Mouse (Mus musculus) thymus, adult 18-20 months (tissue): Measurements from ENCODE around the gene AC134908.4.
A peak's percentile ranks its signal among the peaks of the same experiment; 100 is the strongest.
"Not testable (repeated sequence)": the region's sequence is repeated elsewhere in the genome, so short reads cannot be mapped to it uniquely, and the experiment has no call there.

Experiments used
- DNase-seq, 2 experiments: peaks; one replicate each; pipeline ENCODE4 v3.0.0; 2022; ENCODE audit warnings: mixed read lengths in 2 of 2

The AC134908.4 gene

DNA sequence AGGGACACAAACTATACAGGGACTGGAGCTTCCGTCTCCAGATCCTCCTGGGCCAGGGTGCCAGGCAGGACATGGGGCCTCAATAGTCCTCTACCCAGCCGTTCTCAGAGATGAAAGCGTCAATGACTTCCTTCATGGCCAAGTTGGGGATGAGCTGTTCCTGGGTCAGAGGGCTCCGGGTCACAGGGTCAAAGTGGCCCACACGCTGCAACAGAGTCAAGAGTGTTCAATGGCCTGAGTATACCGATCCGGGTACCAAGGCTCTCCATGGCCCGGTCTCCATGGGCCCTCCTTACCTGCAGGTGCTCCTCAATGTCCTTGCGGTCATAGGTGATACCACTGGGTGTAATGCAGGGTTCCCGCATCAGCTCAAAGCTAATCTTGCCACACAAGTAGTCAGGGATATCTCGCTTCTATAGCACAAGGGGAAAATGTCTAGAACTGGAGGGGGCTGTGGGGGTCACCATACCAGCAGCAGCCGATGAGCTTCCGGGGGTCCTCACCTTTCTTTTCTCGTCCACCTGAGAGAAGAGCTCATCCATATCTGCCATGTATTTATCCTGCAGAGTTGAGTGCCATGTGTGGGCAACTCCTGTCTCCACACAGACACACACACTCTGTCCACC, 35.5 kb upstream of the AC134908.4 start:
- DNase-seq, result no peak

DNA sequence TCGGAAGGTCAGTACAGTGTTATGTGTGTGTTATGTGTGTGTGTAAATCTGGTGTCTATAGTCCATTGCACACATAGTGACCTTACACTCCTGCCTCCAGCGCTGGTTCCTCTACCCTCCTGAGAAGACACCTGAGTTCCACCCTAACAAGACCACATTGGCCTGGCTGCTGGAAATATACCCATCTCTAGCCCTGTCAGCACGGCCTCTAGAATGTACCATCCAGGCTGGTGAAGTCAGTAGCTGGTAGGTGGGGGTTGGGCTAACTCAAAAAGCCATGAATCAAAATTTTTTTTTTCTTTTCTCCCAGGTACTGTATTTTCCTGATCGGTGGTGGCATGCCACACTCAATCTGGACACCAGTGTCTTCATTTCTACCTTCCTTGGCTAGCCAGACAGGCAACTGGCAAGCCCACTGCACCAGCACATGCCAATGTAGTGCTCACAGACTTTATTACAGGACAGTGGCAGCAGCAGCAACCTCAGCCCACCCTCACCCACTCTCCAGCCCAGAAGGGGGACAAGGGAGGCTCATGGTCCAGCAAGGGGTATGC, 34.8 kb upstream of the AC134908.4 start:
- DNase-seq, result peak in 1 of 2 experiments; percentile 9

DNA sequence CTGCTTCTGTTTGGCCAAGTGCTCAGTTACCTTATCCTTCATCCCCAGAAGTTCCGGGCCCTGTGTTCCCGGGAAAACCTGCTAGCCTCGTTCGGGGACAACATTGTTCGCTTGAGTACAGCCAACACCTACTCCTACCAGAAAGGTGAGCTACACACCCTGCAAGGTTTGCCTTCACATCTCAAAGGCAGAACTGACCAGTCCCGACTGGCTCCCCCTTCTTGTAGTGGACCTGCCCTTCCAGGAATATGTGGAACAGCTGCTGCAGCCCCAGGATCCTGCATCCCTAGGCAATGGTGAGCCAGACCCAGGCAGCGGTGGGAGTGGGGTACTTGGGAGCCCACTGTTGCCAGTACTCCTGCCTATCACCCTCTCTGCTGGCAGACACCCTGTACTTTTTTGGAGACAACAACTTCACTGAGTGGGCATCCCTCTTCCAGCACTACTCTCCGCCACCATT, 34.1 kb upstream of the AC134908.4 start:
- peak in 1 of 2 experiments; percentile 22 for DNase-seq

DNA sequence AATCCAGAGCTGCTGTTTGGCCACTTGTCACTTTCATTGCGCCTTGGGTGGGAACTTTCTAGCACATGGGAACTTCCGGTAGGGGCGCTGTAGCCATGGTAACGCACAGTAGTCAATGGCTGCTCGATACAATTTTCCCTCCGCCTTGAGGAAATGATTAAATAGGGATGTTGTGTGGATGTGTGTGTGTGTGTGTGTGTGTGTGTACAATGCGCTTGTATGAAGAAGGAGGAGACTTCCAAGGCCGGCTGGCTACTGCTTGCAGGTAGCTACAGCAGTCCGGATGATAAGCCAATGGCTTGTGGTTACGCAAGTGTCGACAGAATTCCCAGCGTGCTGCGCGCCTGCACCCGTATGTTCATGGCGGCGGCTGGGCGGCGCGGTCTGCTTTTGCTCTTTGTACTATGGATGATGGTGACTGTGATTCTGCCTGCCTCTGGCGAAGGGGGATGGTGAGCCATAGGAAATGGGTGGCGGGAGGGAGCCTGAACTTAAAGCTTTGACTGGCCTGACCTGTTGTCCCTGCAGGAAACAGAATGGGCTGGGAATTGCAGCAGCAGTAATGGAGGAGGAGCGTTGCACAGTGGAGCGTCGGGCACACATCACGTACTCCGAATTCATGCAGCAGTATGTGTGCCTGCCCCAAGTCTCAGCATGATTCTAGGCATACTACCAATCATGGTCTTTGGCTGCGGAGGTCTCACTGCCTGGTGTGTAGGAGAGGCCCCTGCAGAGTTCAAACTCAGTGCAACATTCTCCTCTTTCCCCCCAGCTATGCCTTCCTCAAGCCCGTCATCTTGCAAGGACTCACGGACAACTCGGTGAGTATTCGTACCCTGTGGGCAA, 33.5 kb upstream of the AC134908.4 start, which contains the start of gene Jmjd8:
Jmjd8 (plus strand) TSS at position 156 of the 846 bp plus-strand sequence.
- DNase-seq, result peak; percentile 52 to 70

DNA sequence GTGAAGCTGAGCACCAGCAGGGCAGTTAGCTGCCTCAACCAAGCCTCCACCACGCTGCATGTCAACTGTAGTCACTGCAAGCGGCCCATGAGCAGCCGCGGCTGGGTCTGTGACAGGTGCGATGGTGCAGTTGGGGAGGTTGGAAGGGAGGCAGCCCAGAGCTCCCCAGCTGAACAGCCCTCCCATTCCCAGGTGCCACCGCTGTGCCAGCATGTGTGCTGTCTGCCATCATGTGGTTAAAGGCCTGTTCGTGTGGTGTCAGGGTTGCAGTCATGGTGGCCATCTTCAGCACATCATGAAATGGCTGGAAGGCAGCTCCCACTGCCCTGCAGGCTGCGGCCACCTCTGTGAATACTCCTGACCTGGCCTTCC, 32.8 kb upstream of the AC134908.4 start:
- DNase-seq, result no peak

DNA sequence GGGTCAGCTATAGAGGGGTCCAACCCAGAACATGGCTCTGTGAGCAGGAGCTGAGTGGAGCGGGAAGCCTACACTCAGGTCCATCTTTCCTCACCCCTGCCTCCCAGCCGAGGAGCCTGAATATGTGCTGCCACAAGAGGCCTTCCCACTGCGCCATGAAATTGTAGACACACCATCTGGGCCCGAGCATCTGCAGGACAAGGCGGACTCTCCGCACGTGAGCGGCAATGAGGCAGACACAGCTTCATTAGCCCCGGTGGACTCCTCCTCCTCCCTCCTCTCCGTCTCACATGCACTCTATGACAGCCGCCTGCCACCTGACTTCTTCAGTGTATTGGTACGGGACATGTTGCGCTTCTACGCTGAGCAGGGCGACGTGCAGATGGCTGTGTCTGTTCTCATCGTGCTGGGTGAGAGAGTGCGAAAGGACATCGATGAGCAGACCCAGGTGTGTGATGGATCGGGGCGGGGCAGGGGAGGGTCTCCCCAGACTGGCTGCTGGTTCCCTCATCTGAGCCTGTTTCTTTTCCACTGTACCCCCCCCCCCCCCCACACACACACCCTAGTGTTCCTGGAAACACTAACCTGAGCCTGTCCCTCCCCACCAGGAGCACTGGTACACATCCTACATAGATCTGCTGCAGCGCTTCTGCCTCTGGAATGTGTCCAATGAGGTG, 32.2 kb upstream of the AC134908.4 start:
- peak in 1 of 2 experiments; percentile 12 for DNase-seq

DNA sequence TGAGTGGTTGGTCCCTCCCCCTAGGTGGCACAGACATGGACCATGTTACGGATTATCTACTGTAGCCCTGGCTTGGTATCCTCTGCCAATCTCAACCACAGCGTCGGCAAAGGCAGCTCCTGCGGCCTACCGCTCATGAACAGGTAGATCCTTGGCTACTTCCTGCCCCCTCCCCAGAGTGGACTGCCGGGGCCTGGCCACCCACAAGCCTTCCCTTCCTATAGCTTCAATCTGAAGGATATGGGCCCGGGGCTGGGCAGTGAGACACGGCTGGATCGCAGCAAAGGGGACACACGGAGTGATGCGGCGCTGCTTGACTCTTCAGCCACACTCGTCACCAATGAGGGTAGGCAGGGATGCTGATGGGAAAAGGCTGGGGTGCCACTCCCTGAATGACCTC, 31.6 kb upstream of the AC134908.4 start:
- no peak for DNase-seq

DNA sequence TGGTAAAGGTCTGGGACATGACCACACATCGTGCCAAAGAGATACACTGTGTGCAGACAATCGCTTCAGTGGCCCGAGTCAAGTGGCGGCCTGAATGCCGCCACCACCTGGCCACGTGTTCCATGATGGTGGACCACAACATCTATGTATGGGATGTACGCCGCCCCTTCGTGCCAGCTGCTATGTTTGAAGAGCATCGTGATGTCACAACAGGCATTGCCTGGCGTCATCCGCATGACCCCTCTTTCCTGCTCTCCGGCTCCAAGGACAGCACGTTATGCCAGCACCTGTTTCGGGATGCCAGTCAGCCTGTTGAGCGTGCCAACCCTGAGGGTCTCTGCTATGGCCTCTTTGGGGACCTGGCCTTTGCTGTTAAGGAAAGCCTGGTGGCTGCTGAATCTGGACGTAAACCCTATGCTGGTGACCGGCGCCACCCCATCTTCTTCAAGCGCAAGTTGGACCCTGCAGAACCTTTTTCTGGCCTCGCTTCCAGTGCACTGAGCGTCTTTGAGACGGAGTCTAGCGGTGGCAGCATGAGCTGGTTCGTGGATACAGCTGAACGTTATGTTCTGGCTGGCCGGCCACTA, 30.6 kb upstream of the AC134908.4 start:
- DNase-seq, result peak in 1 of 2 experiments; percentile 4

DNA sequence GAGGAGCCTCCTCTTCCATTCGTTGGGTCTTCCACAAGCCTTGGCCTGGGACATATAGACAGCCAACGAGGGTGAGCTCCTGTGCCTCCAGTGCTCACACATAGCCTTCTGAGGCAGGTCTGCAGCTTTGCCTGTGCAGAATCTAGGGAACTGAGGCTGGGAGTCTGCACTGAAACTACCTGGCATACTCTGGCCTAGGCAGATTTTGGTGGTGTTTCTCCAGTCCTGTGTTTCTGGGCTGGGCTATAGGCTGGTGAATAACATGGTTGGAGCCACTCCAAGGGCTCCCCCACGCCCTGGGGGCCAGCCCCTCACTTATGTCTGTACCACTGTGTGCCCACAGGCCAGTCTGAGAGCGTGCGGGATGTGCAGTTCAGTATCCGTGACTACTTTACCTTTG, 29.9 kb upstream of the AC134908.4 start:
- no peak for DNase-seq

DNA sequence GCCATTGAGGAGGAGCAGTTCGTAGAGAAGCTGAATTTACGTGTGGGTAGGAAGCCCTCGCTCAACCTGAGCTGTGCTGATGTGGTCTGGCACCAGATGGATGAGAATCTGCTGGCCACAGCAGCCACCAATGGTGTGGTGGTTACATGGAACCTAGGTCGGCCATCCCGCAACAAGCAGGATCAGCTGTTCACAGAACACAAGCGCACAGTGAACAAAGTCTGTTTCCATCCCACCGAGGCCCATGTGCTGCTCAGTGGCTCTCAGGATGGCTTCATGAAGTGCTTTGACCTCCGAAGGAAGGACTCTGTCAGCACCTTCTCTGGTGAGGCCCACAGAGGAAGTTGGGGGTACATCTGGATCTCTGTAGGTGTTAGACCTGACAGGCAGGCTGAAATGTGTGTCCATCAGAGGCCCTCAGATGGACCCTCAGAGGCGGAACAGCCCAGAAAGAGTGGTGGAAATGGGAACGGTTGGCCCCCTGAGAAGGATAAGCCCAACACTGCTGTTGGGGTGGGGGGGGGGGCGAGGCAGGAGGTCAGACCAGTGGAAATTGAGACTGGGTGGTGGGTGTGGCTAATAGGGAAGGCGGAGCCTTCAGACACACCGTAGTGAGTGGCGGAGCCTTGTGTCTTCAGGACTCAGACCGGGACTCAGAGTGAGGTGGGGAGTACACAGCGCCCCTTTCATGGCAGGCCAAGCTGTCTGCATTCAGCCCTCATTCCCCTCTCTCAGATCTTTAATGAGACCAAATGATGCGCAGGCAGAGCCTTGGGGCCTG, 29.1 kb upstream of the AC134908.4 start:
- DNase-seq, result peak in 1 of 2 experiments; percentile 5

DNA sequence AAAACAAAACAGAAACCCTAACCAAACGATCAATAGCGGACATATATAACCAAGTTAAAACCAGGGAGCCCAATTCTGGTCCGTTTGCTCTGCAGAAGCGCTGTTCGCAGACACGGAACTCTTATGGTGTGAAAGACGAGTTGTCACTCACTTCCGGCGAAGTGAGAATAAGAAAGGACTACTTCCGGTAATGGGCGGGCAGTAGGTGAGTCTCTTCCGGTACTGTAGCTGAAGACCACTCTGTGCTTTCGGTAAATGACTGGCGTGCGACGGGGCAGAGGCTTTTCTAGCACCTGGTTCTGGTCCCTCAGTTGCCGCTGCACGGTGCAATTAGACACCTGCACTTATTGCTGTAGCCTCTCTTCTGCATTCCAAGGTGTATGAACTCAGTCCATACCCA, 28.0 kb upstream of the AC134908.4 start, which contains the start of gene Wdr24:
Wdr24 (plus strand) TSS at position 176 of the 400 bp plus-strand sequence.
- peak in 1 of 2 experiments; percentile 69 for DNase-seq

DNA sequence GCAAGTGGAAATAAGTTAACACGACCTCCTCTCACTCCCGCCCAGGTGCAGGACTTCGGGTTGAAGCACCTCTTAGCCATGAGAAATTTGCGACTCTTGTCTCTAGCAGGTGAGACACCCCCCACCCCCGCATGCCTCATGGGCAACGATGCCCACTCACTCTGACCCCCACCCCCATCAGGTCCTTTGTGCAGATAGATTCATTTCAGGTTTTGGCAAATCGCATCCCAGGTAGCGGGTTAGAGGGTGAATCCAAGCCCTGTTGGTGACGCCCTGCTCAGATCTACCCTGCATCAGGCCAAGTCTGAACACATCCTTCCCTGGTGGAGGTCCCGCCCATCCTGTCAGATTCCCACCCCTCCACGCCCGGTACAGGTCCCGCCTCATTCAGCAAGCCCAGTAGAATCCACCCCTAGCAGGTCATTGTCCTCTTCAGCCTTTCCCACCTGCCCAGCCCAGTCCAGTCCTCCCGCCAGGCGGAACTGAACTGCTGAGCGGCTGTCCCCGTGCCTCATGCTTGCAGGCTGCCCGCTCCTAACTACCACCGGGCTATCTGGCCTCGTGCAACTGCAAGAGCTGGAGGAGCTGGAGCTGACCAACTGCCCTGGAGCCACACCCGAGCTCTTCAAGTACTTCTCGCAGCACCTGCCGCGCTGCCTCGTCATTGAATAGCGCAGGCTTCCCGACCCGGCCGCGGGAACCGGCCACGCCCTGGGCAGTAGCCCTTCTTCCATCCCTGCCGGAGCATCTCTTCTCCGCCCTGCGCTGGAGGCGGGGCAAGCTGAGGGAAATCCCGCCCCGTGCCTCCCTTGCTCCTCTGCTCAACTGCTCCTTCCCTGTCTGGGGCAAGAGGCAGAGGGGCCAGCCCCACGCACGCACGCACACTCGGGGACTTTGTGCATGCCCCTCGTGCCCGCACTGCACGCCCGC, 23.7 kb upstream of the AC134908.4 start:
- DNase-seq, result no peak

DNA sequence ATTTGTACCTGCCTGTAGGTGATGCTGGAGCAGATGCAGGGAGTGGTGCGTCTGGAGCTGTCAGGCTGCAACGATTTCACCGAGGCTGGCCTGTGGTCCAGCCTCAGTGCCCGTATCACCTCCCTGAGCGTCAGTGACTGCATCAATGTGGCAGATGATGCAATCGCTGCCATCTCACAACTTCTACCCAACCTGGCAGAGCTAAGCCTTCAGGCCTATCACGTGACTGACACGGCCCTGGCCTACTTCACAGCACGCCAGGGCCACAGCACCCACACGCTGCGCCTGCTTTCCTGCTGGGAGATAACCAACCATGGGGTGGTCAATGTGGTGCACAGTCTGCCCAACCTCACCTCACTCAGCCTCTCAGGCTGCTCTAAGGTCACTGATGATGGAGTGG, 22.2 kb upstream of the AC134908.4 start:
- no peak for DNase-seq

DNA sequence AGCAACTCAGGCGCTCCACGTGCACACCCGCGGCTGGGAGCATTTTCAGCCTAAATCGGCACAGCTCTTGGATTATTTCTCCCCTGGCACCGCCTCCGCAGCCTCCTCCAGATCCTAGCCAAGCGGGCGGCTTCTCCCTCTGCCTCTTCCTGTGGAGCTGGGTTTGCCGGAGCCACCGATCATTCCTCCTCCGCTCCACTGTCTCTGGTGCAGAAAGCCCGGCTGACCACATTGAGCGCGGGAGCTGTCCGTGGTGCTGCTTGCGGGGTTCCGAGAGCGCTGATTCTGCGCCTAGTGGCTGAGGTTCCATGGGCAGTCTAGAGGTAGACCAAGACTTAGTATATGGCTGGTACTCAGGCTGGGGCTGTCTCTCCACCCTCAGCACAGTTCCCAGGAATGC, 18.0 kb upstream of the AC134908.4 start:
- no peak for DNase-seq

DNA sequence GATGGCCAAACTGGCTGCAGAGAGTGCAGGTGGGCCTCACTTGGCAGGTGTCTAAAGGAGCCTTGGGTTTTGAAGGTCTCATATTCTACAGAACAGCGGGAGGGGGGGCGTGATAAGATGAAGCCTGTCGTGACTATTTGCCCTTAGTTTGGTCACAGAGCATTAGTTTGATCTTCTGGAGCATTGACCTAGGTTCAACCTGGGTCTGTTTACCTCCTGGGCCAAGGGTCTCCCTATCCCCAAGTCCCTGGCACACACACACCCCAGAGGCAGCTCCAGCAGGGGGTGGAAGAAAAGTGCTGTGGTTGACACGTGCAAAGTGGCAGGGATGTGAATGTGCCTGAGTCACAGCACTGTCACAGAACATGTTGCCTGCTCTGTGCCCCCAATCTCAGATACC, 15.4 kb upstream of the AC134908.4 start:
- no peak for DNase-seq

DNA sequence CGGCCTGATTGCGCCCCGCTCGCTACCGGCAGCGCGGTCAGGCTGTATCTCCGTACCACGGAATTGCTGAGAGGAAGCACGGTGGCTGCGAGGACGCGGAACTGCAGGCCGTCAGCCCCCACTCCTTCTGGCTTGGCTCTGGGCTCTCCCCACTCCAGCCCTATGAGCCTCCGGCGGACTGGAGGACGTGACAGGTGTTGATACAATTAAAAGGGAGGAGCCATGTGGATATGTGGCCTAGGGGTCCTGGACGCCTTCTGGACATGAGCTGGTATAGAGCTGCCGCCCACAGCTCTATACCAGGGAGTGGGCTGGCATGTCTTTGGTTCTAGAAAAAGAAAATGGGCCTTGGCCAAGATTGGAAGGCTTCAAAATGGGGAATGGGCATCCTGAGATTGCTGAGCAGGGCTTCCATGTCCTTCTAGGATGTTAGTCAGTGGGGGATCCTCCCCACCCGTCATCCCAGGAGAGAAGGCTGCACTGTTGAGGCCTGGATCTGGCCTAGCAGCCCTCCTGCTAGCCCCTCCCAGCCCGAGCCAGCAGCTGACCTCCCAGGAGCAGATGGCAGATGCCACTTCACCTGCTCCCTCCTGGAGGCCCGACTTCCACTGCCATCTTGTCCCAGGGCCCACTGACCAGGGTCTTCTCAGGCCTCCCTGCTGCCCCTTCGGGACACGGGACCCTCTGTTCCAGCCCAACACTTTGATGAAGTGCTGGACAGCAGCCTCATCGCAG, 14.3 kb upstream of the AC134908.4 start:
- DNase-seq, result no peak

DNA sequence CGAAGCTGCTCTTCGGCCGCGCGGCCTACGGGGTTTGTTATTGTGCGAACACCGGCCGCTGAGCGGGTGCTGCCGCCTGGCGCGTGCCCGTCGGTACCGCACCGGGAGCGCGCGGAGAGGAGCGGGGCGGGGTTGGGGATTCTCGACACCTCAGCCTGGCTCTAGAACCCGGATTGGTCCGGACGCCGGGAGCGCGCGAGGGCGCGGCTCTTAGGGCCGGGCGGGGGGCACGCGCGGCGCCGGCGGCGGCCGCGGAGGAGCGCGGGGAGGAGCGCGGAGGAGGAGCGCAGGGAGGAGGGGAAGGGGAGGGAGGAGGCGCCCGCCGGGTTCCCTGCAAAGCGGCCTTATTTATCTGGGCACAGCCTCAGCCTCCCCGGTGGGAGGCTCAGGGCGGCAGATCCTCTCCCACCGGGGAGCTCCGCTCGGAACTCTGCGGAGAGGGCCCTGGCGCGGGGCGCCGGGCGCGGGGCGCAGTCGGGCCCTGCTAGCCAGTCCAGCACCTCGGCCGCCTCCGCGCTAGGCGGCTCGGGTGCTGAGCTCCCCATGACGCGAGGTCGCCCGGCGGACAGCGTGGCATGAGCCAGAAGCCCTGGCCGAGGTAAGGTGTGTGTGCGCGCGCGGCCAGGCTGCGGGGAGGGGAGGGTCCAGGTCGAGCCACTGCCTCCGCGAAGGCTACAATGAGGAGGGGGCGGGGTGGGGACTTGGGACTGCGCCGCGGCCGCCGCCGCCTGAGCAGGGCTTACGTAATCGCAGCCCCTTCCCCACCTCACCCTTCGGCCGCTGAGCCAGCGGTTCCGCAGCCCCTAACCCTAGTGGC, 13.5 kb upstream of the AC134908.4 start, which contains the start of gene Fbxl16:
Fbxl16 (plus strand) TSS at position 297 of the 817 bp plus-strand sequence.
- DNase-seq, result no peak

DNA sequence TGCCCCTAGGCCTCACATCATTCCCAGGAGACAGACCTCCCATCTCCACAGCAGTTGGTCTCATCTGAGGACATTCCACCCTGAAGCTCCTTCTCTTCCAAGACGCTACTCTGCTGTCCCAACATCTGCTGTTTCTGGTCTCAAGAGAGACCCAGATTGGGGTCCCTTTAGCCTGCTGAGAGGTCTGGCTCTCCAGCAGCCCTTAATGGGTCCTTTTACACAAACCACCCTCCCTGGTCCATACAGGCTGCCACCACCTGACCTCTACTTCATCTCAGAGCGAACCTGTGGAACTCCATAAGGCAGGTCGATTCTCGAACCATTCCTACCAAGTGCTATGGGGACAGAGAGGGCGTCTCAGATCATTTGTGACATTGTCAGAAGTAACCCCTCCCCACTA, 12.6 kb upstream of the AC134908.4 start:
- no peak for DNase-seq

DNA sequence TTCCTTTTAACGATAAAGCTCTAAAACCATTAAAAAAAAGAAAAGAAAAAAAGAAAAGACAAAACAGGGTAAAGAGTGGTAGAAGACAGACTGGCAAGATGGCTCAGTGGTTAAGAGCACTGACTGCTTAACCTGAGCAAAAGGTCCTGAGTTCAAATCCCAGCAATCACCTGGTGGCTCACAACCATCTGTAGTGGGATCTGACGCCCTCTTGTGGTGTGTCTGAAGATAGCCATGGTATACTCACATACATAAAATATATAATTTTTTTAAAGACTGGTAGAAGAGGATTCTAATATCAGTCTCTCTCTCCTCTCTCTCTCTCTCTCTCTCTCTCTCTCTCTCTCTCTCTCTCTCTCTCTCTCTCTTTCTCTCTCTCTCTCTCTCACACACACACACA, 12.0 kb upstream of the AC134908.4 start:
- DNase-seq, result not testable (repeated sequence)
